Mouse (Mus musculus): ENCODE measurements around the gene Irf2bp2. TPM values are rescaled to one million over a fixed set of nuclear protein-coding genes. Genes with fewer than 3 reads are reported as not detected.

Gene Irf2bp2
- polyA plus RNA-seq (2015; fragmentation: Nextera tagmentation; extraction: Ambion mirVana): 8.6 and 11.3 TPM in 2 replicates

DNA sequence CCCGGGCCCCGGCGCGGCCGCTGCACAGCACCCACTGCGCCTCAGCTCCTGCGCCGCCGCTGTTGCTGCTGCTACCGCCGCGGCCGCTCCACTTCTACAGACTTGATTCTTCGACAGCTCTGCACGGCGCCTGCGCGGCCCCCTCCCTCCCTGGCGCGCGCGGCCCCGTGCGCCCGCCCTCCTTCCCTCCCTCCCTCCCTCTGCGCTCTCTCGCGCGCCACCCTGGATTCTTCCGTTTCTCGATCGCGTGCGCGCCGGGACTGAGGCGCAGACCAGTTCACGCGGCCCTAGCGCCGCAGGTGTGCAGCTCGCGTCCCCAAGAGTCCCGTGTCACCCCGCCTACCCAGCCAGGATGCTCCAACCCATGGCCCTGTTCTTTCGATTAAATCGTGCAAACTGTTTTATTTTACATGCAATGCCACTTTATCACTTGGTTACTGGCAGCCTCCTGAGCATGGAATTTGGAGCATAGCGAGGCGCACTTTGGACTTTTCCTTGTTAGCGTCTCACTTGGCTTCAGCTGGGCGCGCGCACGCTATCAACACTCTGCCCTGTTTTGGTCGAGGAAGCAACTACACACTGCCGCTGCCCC lies at the start of gene Irf2bp2:
Gene Irf2bp2, minus strand, starts transcription at position 98 of the 592 bp plus-strand sequence.

Other genes starting within 250 kb of the Irf2bp2 start
- gene Coa6, start 171.5 kb downstream of the Irf2bp2 start, polyA plus RNA-seq (2015; fragmentation: Nextera tagmentation; extraction: Ambion mirVana): 138 and 243 TPM in 2 replicates
- 1.2 and 1.8 TPM in 2 replicates for gene Tarbp1, start 118.9 kb downstream of the Irf2bp2 start, polyA plus RNA-seq (2015; fragmentation: Nextera tagmentation; extraction: Ambion mirVana)